Mouse (Mus musculus) small intestine, adult 2 months (tissue): ENCODE results near the gene Szt2. TPM values are rescaled to one million over a fixed set of nuclear protein-coding genes. Genes with fewer than 3 reads are reported as not detected.

Experiments used
- H3K27ac ChIP-seq: fragments of 200-500 bp; 2 replicates; pipeline ENCODE4 v1.5.1; 2012; ENCODE audit warnings: low read depth, low read length, control low read depth, inconsistent platforms; ENCODE audit not compliant: insufficient read depth
- H3K27me3 ChIP-seq: fragments of 200-500 bp; 2 replicates; pipeline ENCODE4 v1.6.1; 2012; ENCODE audit warnings: mild to moderate bottlenecking, moderate library complexity, low read length, inconsistent platforms; ENCODE audit not compliant: control insufficient read depth, insufficient read depth
- H3K36me3 ChIP-seq: fragments of 200-500 bp; 2 replicates; pipeline ENCODE4 v1.6.1; 2012; ENCODE audit warnings: mild to moderate bottlenecking, low read length, control low read depth, inconsistent platforms; ENCODE audit not compliant: control insufficient read depth, insufficient read depth
- H3K4me1 ChIP-seq: fragments of 200-500 bp; 2 replicates; pipeline ENCODE4 v1.6.1; 2012; ENCODE audit warnings: low read length, inconsistent platforms, mixed read lengths; ENCODE audit not compliant: control insufficient read depth, insufficient read depth, insufficient read length
- H3K4me3 ChIP-seq: fragments of 200-500 bp; 2 replicates; pipeline ENCODE4 v1.5.1; 2012; ENCODE audit warnings: low read depth, mild to moderate bottlenecking, control low read depth, inconsistent platforms, low read length, moderate library complexity
- CTCF ChIP-seq: fragments of 200-500 bp; IDR thresholded peaks from 2 replicates; pipeline ENCODE4 v1.5.1; 2012; ENCODE audit warnings: low read depth, mild to moderate bottlenecking, control low read depth, inconsistent platforms, low read length, moderate library complexity, mixed read lengths; ENCODE audit not compliant: insufficient replicate concordance, insufficient read length; ENCODE audit errors: extremely low read depth
- POLR2A ChIP-seq: fragments of 200-500 bp; IDR thresholded peaks from 2 replicates; pipeline ENCODE4 v1.6.1; 2012; ENCODE audit warnings: low read depth, mild to moderate bottlenecking, control low read depth, inconsistent platforms, low read length, moderate library complexity
- WGBS: fragments of 180-500 bp; shearing (Covaris S2); methylation state at CpG from one replicate; pipeline ENCODE4 v1.1.7; 2018; 5-methylcytosine and 5-hydroxymethylcytosine counted together
- polyA plus RNA-seq: library from polyadenylated mRNA; depleted of rRNA; stranded (reverse); fragments of >200 nt; gene quantifications from 2 replicates; pipeline ENCODE4 v1.2.3, GENCODE M21; 2012

Gene Szt2
- polyA plus RNA-seq, 1 experiment, result 35.1 TPM

DNA sequence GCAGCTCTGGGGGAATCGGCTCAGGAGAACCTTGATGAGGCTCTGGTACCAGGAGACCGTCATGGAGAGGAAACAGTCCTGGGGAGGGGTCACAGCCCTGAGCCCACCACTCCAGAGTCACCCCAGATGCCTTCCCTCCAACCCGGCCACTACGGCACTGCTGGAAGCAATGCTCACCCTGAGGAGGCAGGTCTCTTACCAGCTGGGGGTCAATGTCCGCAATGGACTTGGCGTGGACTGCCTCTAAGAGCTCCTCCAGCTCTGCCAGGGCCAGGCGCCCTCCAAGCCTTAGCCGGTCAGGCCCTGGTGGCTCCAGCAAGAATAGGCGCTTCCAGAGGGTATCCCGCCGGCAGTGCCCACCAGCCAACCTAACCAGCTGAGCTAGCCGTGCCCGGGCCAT, 44.4 kb downstream of the Szt2 start:
- no peak overlapping the region for H3K27ac ChIP-seq
- H3K4me3 ChIP-seq, result no peak overlapping the region
- no peaks in the 10 kb centered on the region for H3K27me3 ChIP-seq
- TF ChIP-seq CTCF (no peak), POLR2A (no peak)
- H3K4me1 ChIP-seq, result peaks cover 8% of the 10 kb centered on the region; the same call in 1 of the 2 replicates
- 92% methylated on average over 13 of the region's 13 CpGs for WGBS
- peaks cover 50% of the 10 kb centered on the region for H3K36me3 ChIP-seq

DNA sequence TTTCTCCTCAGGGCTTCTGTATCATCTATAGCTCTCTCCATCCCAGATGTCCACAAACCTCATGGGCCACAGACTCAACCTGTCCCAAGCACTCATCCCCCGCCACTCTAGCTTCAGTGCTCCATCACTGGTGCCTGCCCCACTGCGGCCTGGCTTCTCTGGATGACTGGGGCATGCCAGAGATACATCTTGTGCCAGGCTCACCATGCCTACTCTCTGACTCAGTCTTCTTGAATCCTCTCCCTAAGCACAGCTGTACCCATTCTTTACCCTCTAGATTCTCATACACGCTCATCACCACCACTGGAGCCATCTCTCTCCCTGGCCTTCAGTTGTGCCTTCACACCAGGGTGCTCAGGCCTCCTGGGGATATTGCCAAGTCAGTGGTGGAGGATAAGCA, 45.1 kb downstream of the Szt2 start:
- H3K36me3 ChIP-seq, result peaks cover 44% of the 10 kb centered on the region
- H3K27me3 ChIP-seq, result no peaks in the 10 kb centered on the region
- TF ChIP-seq CTCF, result no peak
- TF ChIP-seq POLR2A, result no peak
- no peak overlapping the region for H3K27ac ChIP-seq
- no peak overlapping the region for H3K4me3 ChIP-seq
- peaks cover 9% of the 10 kb centered on the region; the same call in 1 of the 2 replicates for H3K4me1 ChIP-seq
- WGBS, result 95% methylated on average over 3 of the region's 3 CpGs

DNA sequence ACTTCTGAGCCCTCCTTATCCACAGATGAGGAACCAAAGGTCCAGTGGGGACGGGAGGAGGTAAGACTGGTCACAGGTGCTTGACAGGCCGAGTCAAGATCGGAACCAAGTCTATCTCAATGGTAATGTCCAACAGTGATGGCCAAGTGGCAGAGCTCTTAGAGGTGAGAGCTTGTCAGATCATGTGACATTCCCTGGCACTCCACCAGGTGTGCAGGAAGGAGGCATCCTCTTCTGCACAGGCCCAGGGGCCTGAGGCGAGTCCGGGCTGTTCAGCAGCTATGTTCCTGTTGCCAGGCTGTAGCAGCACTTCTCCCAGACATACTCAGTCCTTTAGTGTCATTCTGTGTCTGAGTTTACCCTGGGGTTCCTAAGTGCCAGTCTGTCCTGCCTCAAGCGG, 46.2 kb downstream of the Szt2 start:
- Histone ChIP-seq H3K27ac (no peak overlapping the region), H3K36me3 (peaks cover 38% of the 10 kb centered on the region), H3K27me3 (no peaks in the 10 kb centered on the region), H3K4me3 (no peak overlapping the region), H3K4me1 (peaks cover 9% of the 10 kb centered on the region; the same call in 1 of the 2 replicates)
- 91% methylated on average over 6 of the region's 6 CpGs for WGBS
- TF ChIP-seq POLR2A (no peak), CTCF (no peak)

DNA sequence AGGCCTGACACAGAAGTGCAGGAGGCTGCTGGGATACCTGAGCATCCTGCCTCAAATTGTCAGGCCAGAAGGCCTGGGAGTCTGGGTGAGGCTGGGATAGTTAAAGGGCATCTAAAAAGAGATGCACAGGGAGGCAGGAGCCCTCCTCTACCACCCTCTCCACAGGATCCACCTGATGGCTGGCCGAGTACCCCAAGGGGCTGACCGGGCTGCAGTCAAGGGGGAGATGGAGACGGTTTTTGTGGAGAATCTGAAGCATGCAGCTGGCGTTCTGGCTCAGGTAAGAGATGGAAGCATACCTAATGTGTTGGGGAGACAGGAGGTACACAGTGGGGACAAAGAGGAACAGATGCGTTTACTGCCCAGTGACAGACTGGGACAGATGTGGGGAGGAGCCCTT, 47.6 kb downstream of the Szt2 start:
- Histone ChIP-seq H3K27me3 (no peaks in the 10 kb centered on the region), H3K4me1 (peaks cover 13% of the 10 kb centered on the region), H3K36me3 (peaks cover 34% of the 10 kb centered on the region), H3K4me3 (no peak overlapping the region), H3K27ac (no peak overlapping the region)
- WGBS, result 94% methylated on average over 5 of the region's 5 CpGs
- no peak for TF ChIP-seq CTCF
- no peak for TF ChIP-seq POLR2A

DNA sequence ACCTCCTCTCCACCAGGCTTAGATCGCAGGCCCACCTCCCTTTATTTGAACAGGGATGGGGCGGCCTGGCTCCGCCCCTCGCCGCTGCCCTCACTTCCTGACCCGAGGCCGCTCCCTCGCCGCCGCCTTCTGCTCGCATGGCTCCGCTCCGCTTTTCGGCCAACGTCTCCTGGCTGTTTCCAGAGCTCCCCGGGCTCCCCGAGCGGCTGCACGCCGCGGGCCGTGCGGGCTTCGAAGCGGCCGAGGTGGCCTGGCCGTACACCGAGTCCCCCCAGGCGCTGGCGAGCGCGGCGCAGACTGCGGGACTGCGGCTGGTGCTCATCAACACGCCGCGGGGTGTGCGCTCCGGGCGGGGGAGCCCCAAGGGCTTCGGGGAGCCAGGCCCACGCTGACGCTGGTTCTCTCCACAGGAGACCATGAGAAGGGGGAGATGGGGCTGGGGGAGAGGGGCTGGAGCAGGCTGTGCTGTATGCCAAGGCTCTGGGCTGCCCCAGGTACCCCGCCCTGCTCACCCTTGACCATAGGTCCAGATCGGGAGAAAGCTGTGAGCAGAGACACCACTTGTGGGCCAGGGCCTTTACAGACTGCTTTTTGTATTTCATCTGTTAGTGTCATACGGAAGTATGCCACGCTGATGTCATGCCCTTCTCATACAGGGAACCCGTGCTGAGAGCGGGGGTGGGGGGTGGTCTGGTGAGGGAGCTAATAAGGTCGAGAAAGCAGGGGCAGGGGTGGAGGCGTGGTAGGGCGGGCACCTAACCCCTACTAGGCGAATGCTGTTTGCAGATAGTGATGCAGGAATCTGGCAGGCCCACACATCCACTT, 49.0 kb downstream of the Szt2 start:
- Histone ChIP-seq H3K27ac (peak overlapping the region; percentile 69), H3K4me1 (peaks cover 19% of the 10 kb centered on the region)
- TF ChIP-seq CTCF, result no peak
- peak; percentile 67 for TF ChIP-seq POLR2A

DNA sequence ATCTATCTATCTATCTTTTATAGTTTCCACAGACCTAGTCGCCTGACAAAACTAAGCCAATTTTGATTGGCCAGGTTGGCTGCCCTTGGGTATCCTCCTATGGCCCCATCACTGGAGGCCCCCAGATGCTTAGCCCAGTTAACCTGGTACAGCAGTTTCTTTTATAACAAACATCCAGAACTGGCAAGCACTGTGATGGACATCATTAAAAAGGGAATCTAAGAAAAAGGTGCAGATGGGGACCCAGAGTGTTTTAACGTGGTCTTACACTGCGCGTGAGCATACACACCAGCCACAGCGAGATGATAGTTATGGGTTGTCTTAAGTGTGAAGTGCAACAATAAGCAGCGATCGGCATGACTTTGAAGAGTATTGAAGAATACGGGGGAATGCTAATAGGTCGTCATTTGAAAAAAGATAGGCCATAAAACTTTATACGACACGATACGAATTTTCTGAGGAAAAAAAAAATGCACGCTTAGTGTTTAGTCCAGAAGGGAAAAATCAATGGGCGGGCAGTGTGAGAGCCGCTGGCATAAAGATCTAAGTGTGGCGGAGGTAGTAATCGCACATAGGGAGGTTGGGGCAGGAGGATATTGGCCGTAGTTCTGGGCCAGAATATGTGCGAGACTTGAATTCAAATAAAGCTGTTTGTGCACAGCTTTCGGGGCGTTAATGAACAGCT, 49.7 kb downstream of the Szt2 start:
- peaks cover 19% of the 10 kb centered on the region for H3K36me3 ChIP-seq
- peak overlapping the region; percentile 97 for H3K4me3 ChIP-seq
- peaks cover 19% of the 10 kb centered on the region for H3K4me1 ChIP-seq
- TF ChIP-seq CTCF, result no peak
- TF ChIP-seq POLR2A, result no peak
- 6% methylated on average over 21 of the region's 21 CpGs for WGBS
- H3K27me3 ChIP-seq, result no peaks in the 10 kb centered on the region
- peak overlapping the region; percentile 69; the same call in 1 of the 2 replicates for H3K27ac ChIP-seq

More for the DNA sequence above, 49.0 kb downstream of the Szt2 start:
- 2% methylated on average over 54 of the region's 54 CpGs for WGBS
- peak overlapping the region; percentile 97 for H3K4me3 ChIP-seq
- no peaks in the 10 kb centered on the region for H3K27me3 ChIP-seq
- peaks cover 27% of the 10 kb centered on the region for H3K36me3 ChIP-seq

- TF ChIP-seq POLR2A (no peak), CTCF (peak; percentile 41; the same call in 1 of the 2 replicates)
- Histone ChIP-seq H3K27ac (peak overlapping the region; percentile 83), H3K4me3 (no peak overlapping the region), H3K36me3 (peaks cover 12% of the 10 kb centered on the region), H3K4me1 (peaks cover 19% of the 10 kb centered on the region), H3K27me3 (no peaks in the 10 kb centered on the region)
- WGBS, result 86% methylated on average over 17 of the region's 17 CpGs
Measured at GRCm38 (mm10) chr4:118358159-118358895, 50.7 kb downstream of the Szt2 start.
